8 mouse cellular contexts compared by ENCODE assay signal in the genomic region with DNA sequence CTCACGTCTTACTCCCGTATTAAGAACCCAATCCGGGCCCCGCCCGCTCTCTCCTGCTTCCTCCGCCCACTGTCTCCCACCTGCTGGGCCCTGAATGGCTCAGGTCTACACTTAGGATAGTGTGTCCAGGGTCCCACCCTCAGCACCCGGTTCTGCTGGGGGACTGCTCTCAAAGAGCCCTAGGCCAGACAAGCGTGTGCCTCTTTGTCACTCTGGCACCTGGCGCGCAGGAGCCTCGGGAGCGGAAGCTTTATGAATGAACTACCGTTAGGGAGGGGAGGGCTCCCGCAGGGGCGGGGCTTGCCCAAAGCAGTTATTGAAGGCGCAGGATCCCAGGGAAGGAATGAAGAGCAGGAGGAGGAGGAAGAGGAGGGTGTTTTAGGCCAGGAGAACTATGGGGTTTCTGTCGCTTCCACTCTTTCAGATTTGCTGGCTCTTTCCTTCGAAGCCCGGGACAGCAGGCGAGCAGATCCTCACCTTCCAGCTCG. TPM values are rescaled to one million over a fixed set of nuclear protein-coding genes. Genes with fewer than 3 reads are reported as not detected.
DNase-seq lines count a peak whose midpoint lies in the region; ATAC-seq and TF ChIP-seq lines count a peak whose summit lies in the region.

No protein-coding gene starts in this region.

- WGBS in heart, postnatal 0 days: 2% methylated on average over 20 of the region's 21 CpGs
- 0% methylated on average over 21 of the region's 21 CpGs for WGBS in large intestine, adult 2 months
- under 1% methylated on average over 21 of the region's 21 CpGs for WGBS in lung, adult 2 months
- under 1% methylated on average over 21 of the region's 21 CpGs for WGBS in neural tube, embryonic 15.5 days

- peaks cover 12% of the 10 kb centered on the region; the same call in 1 of the 2 replicates for H3K4me1 ChIP-seq in bone marrow macrophage, adult 2 months (ENCODE audit: control insufficient read depth, insufficient read depth, low read length)
- H3K4me1 ChIP-seq in embryonic fibroblast, embryonic 13.5 days (ENCODE audit: control insufficient read depth, insufficient read depth, low read length): 0 out of 2 replicates have a peak, but pooled peaks cover 4% of the 10 kb centered on the region
- peaks cover 14% of the 10 kb centered on the region for H3K4me1 ChIP-seq in heart, postnatal 0 days (ENCODE audit: control insufficient read depth, insufficient read depth)
- H3K4me1 ChIP-seq in lung, adult 2 months (ENCODE audit: control insufficient read depth, insufficient read depth, low read length): peaks cover 6% of the 10 kb centered on the region
- peaks cover 24% of the 10 kb centered on the region for H3K4me1 ChIP-seq in neural tube, embryonic 15.5 days

- DNase-seq in heart, postnatal 0 days (ENCODE audit: low spot score): peak; percentile 44
- peak; percentile 42 for DNase-seq in large intestine, adult 2 months (ENCODE audit: low read depth, low spot score)
- DNase-seq in lung, adult 2 months: peak; percentile 62
- DNase-seq in testis, postnatal 10 days (ENCODE audit: low spot score): peak; percentile 73

- H3K9ac ChIP-seq in heart, postnatal 0 days (replicated peaks; ENCODE audit: low read depth, low read length): peak overlapping the region; percentile 90
- H3K9ac ChIP-seq in neural tube, embryonic 15.5 days (replicated peaks): peak overlapping the region; percentile 98

- peak; percentile 54 for ATAC-seq in CD4-positive, CD25-positive, alpha-beta regulatory T cell, adult 4 months
- ATAC-seq in heart, postnatal 0 days (ENCODE audit: insufficient read depth, low read depth): peak; percentile 12; the same call in 1 of the 2 replicates
- ATAC-seq in neural tube, embryonic 15.5 days (ENCODE audit: low FRiP score): peak; percentile 67

- H3K4me3 ChIP-seq in bone marrow macrophage, adult 2 months (ENCODE audit: insufficient read depth, low read length): peak overlapping the region; percentile 83
- H3K4me3 ChIP-seq in embryonic fibroblast, embryonic 13.5 days (ENCODE audit: insufficient read depth, low read length): peak overlapping the region; percentile 94
- peak overlapping the region; percentile 79 for H3K4me3 ChIP-seq in heart, postnatal 0 days (ENCODE audit: low read depth, low read length)
- H3K4me3 ChIP-seq in lung, adult 2 months (replicated peaks; ENCODE audit: extremely low read depth, low read depth, low read length): peak overlapping the region; percentile 77
- H3K4me3 ChIP-seq in neural tube, embryonic 15.5 days (replicated peaks): peak overlapping the region; percentile 84

- TF ChIP-seq EP300 in heart, postnatal 0 days (IDR thresholded peaks at IDR 0.05; ENCODE audit: low read depth): no peak

- H3K27ac ChIP-seq in bone marrow macrophage, adult 2 months (ENCODE audit: insufficient read depth, low read depth, low read length): peak overlapping the region; percentile 2
- peak overlapping the region; percentile 87 for H3K27ac ChIP-seq in embryonic fibroblast, embryonic 13.5 days (ENCODE audit: insufficient read depth, low read length)
- peak overlapping the region; percentile 91 for H3K27ac ChIP-seq in heart, postnatal 0 days (ENCODE audit: low read depth)
- peak overlapping the region; percentile 92 for H3K27ac ChIP-seq in neural tube, embryonic 15.5 days (replicated peaks)

- H3K9me3 ChIP-seq in heart, postnatal 0 days (replicated peaks; ENCODE audit: control insufficient read depth, low read length): no peaks in the 10 kb centered on the region
- H3K9me3 ChIP-seq in neural tube, embryonic 15.5 days (replicated peaks): no peaks in the 10 kb centered on the region

- H3K36me3 ChIP-seq in heart, postnatal 0 days (replicated peaks; ENCODE audit: control insufficient read depth, insufficient read depth, low read length): peaks cover 37% of the 10 kb centered on the region
- H3K36me3 ChIP-seq in neural tube, embryonic 15.5 days: peaks cover 36% of the 10 kb centered on the region

- H3K27me3 ChIP-seq in heart, postnatal 0 days (ENCODE audit: control insufficient read depth, insufficient read depth, low read length): no peaks in the 10 kb centered on the region
- no peaks in the 10 kb centered on the region for H3K27me3 ChIP-seq in neural tube, embryonic 15.5 days (replicated peaks)

- TF ChIP-seq POLR2A in bone marrow macrophage, adult 2 months (IDR thresholded peaks at IDR 0.05; ENCODE audit: borderline replicate concordance, low read depth, low read length): no peak
- peak; percentile 78 for TF ChIP-seq POLR2A in embryonic fibroblast, embryonic 13.5 days (IDR thresholded peaks at IDR 0.05; ENCODE audit: low read depth, low read length)
- TF ChIP-seq POLR2A in lung, adult 2 months (IDR thresholded peaks at IDR 0.05; ENCODE audit: borderline replicate concordance, extremely low read depth, low read depth, low read length): 0 out of 2 replicates have a peak, but pooled peaks have one; percentile 8

- no peak for TF ChIP-seq CTCF in bone marrow macrophage, adult 2 months (IDR thresholded peaks at IDR 0.05; ENCODE audit: low read depth, low read length)
- TF ChIP-seq CTCF in embryonic fibroblast, embryonic 13.5 days (IDR thresholded peaks at IDR 0.05; ENCODE audit: borderline replicate concordance, insufficient read depth, low read length): no peak
- TF ChIP-seq CTCF in heart, postnatal 0 days (IDR thresholded peaks at IDR 0.05; ENCODE audit: low read depth): no peak
- TF ChIP-seq CTCF in lung, adult 2 months (IDR thresholded peaks at IDR 0.05; ENCODE audit: insufficient read depth, low read length): no peak

- peak overlapping the region; percentile 93 for H3K4me2 ChIP-seq in heart, postnatal 0 days (ENCODE audit: low read depth, low read length)
- H3K4me2 ChIP-seq in neural tube, embryonic 15.5 days: peak overlapping the region; percentile 97

RNA-seq across cellular contexts. Expression of gene Zkscan17, which starts 21.2 kb away (rescaled TPM):
- 10 to 100 TPM in 1 of 2 experiments, 1 to 10 TPM in 1; 8.6 to 14.2 TPM for polyA plus RNA-seq in CD4-positive, CD25-positive, alpha-beta regulatory T cell, adult 4 months (2017; shearing (Covaris generic))
- 20.2 and 24.1 TPM in 2 replicates for polyA plus RNA-seq in bone marrow macrophage, adult 2 months (2012; ENCODE audit: insufficient read depth, insufficient read length, missing spikeins)
- 23.6 and 25.4 TPM in 2 replicates for polyA plus RNA-seq in embryonic fibroblast, embryonic 13.5 days (2011; ENCODE audit: insufficient read length, low read depth, missing spikeins)
- 20.6 and 21.4 TPM in 2 replicates for total RNA-seq in heart, postnatal 0 days (2014; rRNA removed; ENCODE audit: low replicate concordance)
- polyA plus RNA-seq in heart, postnatal 0 days (2015; fragmentation: Nextera tagmentation; extraction: Ambion mirVana): 8.7 and 10.1 TPM in 2 replicates
- 6.1 and 6.6 TPM in 2 replicates for polyA plus RNA-seq in large intestine, adult 2 months (2012; rRNA removed)
- polyA plus RNA-seq in lung, adult 2 months (2012; rRNA removed): 12.7 and 12.9 TPM in 2 replicates
- polyA plus RNA-seq in neural tube, embryonic 15.5 days (2015; fragmentation: Nextera tagmentation; extraction: Ambion mirVana): 12.9 and 14.7 TPM in 2 replicates

RNA-seq across cellular contexts. Expression of gene Zfp867, which starts 33.1 kb away (rescaled TPM):
- polyA plus RNA-seq in CD4-positive, CD25-positive, alpha-beta regulatory T cell, adult 4 months (2017; shearing (Covaris generic)): 1 to 10 TPM; 6.0 to 6.9 TPM
- polyA plus RNA-seq in bone marrow macrophage, adult 2 months (2012; ENCODE audit: insufficient read depth, insufficient read length, missing spikeins): 2.1 and 2.3 TPM in 2 replicates
- 4.4 and 6.1 TPM in 2 replicates for polyA plus RNA-seq in embryonic fibroblast, embryonic 13.5 days (2011; ENCODE audit: insufficient read length, low read depth, missing spikeins)
- total RNA-seq in heart, postnatal 0 days (2014; rRNA removed; ENCODE audit: low replicate concordance): 4.1 and 8.3 TPM in 2 replicates
- 6.4 and 6.5 TPM in 2 replicates for polyA plus RNA-seq in heart, postnatal 0 days (2015; fragmentation: Nextera tagmentation; extraction: Ambion mirVana)
- polyA plus RNA-seq in large intestine, adult 2 months (2012; rRNA removed): 0.46 and 0.48 TPM in 2 replicates
- polyA plus RNA-seq in lung, adult 2 months (2012; rRNA removed): 0.45 and 0.97 TPM in 2 replicates
- polyA plus RNA-seq in neural tube, embryonic 15.5 days (2015; fragmentation: Nextera tagmentation; extraction: Ambion mirVana): 8.9 and 10.7 TPM in 2 replicates

RNA-seq across cellular contexts. Expression of gene Nlrp3, which starts 36.0 kb away (rescaled TPM):
- polyA plus RNA-seq in CD4-positive, CD25-positive, alpha-beta regulatory T cell, adult 4 months (2017; shearing (Covaris generic)): not detected
- polyA plus RNA-seq in bone marrow macrophage, adult 2 months (2012; ENCODE audit: insufficient read depth, insufficient read length, missing spikeins): 50.6 and 52.3 TPM in 2 replicates
- polyA plus RNA-seq in embryonic fibroblast, embryonic 13.5 days (2011; ENCODE audit: insufficient read length, low read depth, missing spikeins): 0.79 TPM in 1 of 2 replicates, not detected in the other
- total RNA-seq in heart, postnatal 0 days (2014; rRNA removed; ENCODE audit: low replicate concordance): 0.11 and 0.15 TPM in 2 replicates
- polyA plus RNA-seq in heart, postnatal 0 days (2015; fragmentation: Nextera tagmentation; extraction: Ambion mirVana): 0.18 and 0.25 TPM in 2 replicates
- polyA plus RNA-seq in large intestine, adult 2 months (2012; rRNA removed): 0.30 and 0.43 TPM in 2 replicates
- 1.6 and 2.2 TPM in 2 replicates for polyA plus RNA-seq in lung, adult 2 months (2012; rRNA removed)
- 0.20 and 0.24 TPM in 2 replicates for polyA plus RNA-seq in neural tube, embryonic 15.5 days (2015; fragmentation: Nextera tagmentation; extraction: Ambion mirVana)

RNA-seq across cellular contexts. Expression of gene Snap47, which starts 54.4 kb away (rescaled TPM):
- polyA plus RNA-seq in CD4-positive, CD25-positive, alpha-beta regulatory T cell, adult 4 months (2017; shearing (Covaris generic)): 10 to 100 TPM; 52.6 to 67.3 TPM
- 17.1 and 18.0 TPM in 2 replicates for polyA plus RNA-seq in bone marrow macrophage, adult 2 months (2012; ENCODE audit: insufficient read depth, insufficient read length, missing spikeins)
- polyA plus RNA-seq in embryonic fibroblast, embryonic 13.5 days (2011; ENCODE audit: insufficient read length, low read depth, missing spikeins): 90.8 and 91.0 TPM in 2 replicates
- total RNA-seq in heart, postnatal 0 days (2014; rRNA removed; ENCODE audit: low replicate concordance): 47.1 and 87.2 TPM in 2 replicates
- 57.9 and 60.4 TPM in 2 replicates for polyA plus RNA-seq in heart, postnatal 0 days (2015; fragmentation: Nextera tagmentation; extraction: Ambion mirVana)
- 21.6 and 21.7 TPM in 2 replicates for polyA plus RNA-seq in large intestine, adult 2 months (2012; rRNA removed)
- 36.8 and 49.7 TPM in 2 replicates for polyA plus RNA-seq in lung, adult 2 months (2012; rRNA removed)
- 541 and 630 TPM in 2 replicates for polyA plus RNA-seq in neural tube, embryonic 15.5 days (2015; fragmentation: Nextera tagmentation; extraction: Ambion mirVana)

RNA-seq across cellular contexts. Expression of gene Jmjd4, which starts 55.5 kb away (rescaled TPM):
- 1 to 10 TPM; 3.9 to 6.9 TPM for polyA plus RNA-seq in CD4-positive, CD25-positive, alpha-beta regulatory T cell, adult 4 months (2017; shearing (Covaris generic))
- 3.2 and 3.3 TPM in 2 replicates for polyA plus RNA-seq in bone marrow macrophage, adult 2 months (2012; ENCODE audit: insufficient read depth, insufficient read length, missing spikeins)
- polyA plus RNA-seq in embryonic fibroblast, embryonic 13.5 days (2011; ENCODE audit: insufficient read length, low read depth, missing spikeins): 7.2 and 9.1 TPM in 2 replicates
- 11.8 and 15.1 TPM in 2 replicates for total RNA-seq in heart, postnatal 0 days (2014; rRNA removed; ENCODE audit: low replicate concordance)
- polyA plus RNA-seq in heart, postnatal 0 days (2015; fragmentation: Nextera tagmentation; extraction: Ambion mirVana): 7.6 and 8.9 TPM in 2 replicates
- 3.8 and 4.9 TPM in 2 replicates for polyA plus RNA-seq in large intestine, adult 2 months (2012; rRNA removed)
- 5.0 and 5.5 TPM in 2 replicates for polyA plus RNA-seq in lung, adult 2 months (2012; rRNA removed)
- 20.2 and 20.5 TPM in 2 replicates for polyA plus RNA-seq in neural tube, embryonic 15.5 days (2015; fragmentation: Nextera tagmentation; extraction: Ambion mirVana)

Comparison
In these comparisons a context has a peak if more than half of its experiments do, and no peak if none do; other contexts are left out.
1. Peak in every context shown above with its lines: DNase-seq, ATAC-seq, H3K4me3 ChIP-seq and H3K27ac ChIP-seq.
2. ATAC-seq: peak in every context shown above with its lines; median percentile 67 in neural tube, embryonic 15.5 days; 54 in CD4-positive, CD25-positive, alpha-beta regulatory T cell, adult 4 months; 12 in heart, postnatal 0 days.
3. H3K27ac ChIP-seq: peak in every context shown above with its lines; median percentile 92 in neural tube, embryonic 15.5 days; 91 in heart, postnatal 0 days; 87 in embryonic fibroblast, embryonic 13.5 days; 2 in bone marrow macrophage, adult 2 months.
4. RNA of gene Nlrp3, which starts 36.0 kb away (polyA plus RNA-seq): 50.6 to 52.3 TPM in bone marrow macrophage, adult 2 months; 1.6 to 2.2 TPM in lung, adult 2 months, 0.79 TPM in embryonic fibroblast, embryonic 13.5 days, 0.30 to 0.43 TPM in large intestine, adult 2 months, 0.18 to 0.25 TPM in heart, postnatal 0 days, 0.20 to 0.24 TPM in neural tube, embryonic 15.5 days and not detected in CD4-positive, CD25-positive, alpha-beta regulatory T cell, adult 4 months; every median in the first group is over 10 times any median in the second.